Mouse (Mus musculus) intestine, embryonic 16.5 days (tissue): ENCODE data around the gene Mknk2. TPM values are rescaled to one million over a fixed set of nuclear protein-coding genes. Genes with fewer than 3 reads are reported as not detected.

Experiments used
- ATAC-seq: fragments of 200-750 bp; cut with Nextera tagmentation; 2 replicates; pipeline ENCODE4 v1.8.0; 2017; ENCODE audit warnings: moderate TSS enrichment, moderate library complexity
- H3K27ac ChIP-seq: fragments of 300-500 bp; sonication (generic); 2 replicates; pipeline ENCODE4 v1.5.1; 2014; ENCODE audit warnings: mild to moderate bottlenecking, low read length
- H3K27me3 ChIP-seq: fragments of 300-500 bp; sonication (generic); replicated peaks from 2 replicates; pipeline ENCODE4 v1.6.1; 2014; ENCODE audit warnings: low read length, control low read depth, mixed read lengths; ENCODE audit not compliant: control insufficient read depth, insufficient read depth
- H3K36me3 ChIP-seq: fragments of 300-500 bp; sonication (generic); 2 replicates; pipeline ENCODE4 v1.6.1; 2014; ENCODE audit warnings: low read length, control low read depth; ENCODE audit not compliant: control insufficient read depth, insufficient read depth
- H3K4me1 ChIP-seq: fragments of 300-500 bp; sonication (generic); 2 replicates; pipeline ENCODE4 v1.6.1; 2014; ENCODE audit warnings: low read length, control low read depth, mixed read lengths; ENCODE audit not compliant: control insufficient read depth, insufficient read depth
- H3K4me2 ChIP-seq: fragments of 300-500 bp; sonication (generic); 2 replicates; pipeline ENCODE4 v1.6.1; 2014; ENCODE audit warnings: low read depth, low read length, control low read depth
- H3K4me3 ChIP-seq: fragments of 300-500 bp; sonication (generic); 2 replicates; pipeline ENCODE4 v1.5.1; 2014; ENCODE audit warnings: mild to moderate bottlenecking, low read length
- H3K9ac ChIP-seq: fragments of 300-500 bp; sonication (generic); 2 replicates; pipeline ENCODE4 v1.6.1; 2014; ENCODE audit warnings: low read depth, low read length
- H3K9me3 ChIP-seq: fragments of 300-500 bp; sonication (generic); 2 replicates; pipeline ENCODE4 v1.6.1; 2016; ENCODE audit warnings: low read length, control low read depth; ENCODE audit not compliant: control insufficient read depth
- WGBS: fragments of 180-500 bp; shearing (Covaris S2); extraction: QIAGEN DNeasy Blood & Tissue Kit; methylation state at CpG from one replicate; pipeline ENCODE4 v1.1.7; 2014; 5-methylcytosine and 5-hydroxymethylcytosine counted together
- polyA plus RNA-seq: library from polyadenylated mRNA; unstranded; fragments of >200 nt; fragmentation: Nextera tagmentation; extraction: Ambion mirVana; gene quantifications from 2 replicates; pipeline ENCODE4 v1.2.1, GENCODE M21; 2015

Mknk2 gene
- polyA plus RNA-seq, 1 experiment from 2014 or later: 18.3 TPM

GRCm38 (mm10) chr10:80674161-80674711, 3.7 kb downstream of the Mknk2 start:
- WGBS: 50% methylated on average over 5 of the region's 5 CpGs

GRCm38 (mm10) chr10:80673690-80674089, 4.2 kb downstream of the Mknk2 start:
- H3K4me3 ChIP-seq: peak overlapping the region; percentile 96
- WGBS: 57% methylated on average over 3 of the region's 3 CpGs

More at GRCm38 (mm10) chr10:80674161-80674711, 3.7 kb downstream of the Mknk2 start:
- peak overlapping the region; percentile 96 for H3K4me3 ChIP-seq
- peak overlapping the region; percentile 97 for H3K9ac ChIP-seq
- H3K36me3 ChIP-seq: peaks cover 22% of the 10 kb centered on the region
- H3K4me1 ChIP-seq: peaks cover 54% of the 10 kb centered on the region
- H3K27me3 ChIP-seq: no peaks in the 10 kb centered on the region
- no peak for ATAC-seq
- H3K4me2 ChIP-seq: peak overlapping the region; percentile 64
- no peaks in the 10 kb centered on the region for H3K9me3 ChIP-seq
- peak overlapping the region; percentile 75 for H3K27ac ChIP-seq

GRCm38 (mm10) chr10:80671936-80672690, 5.8 kb downstream of the Mknk2 start:
- no peaks in the 10 kb centered on the region for H3K27me3 ChIP-seq
- H3K4me2 ChIP-seq: no peak overlapping the region
- WGBS: 84% methylated on average over 11 of the region's 11 CpGs
- no peak overlapping the region for H3K27ac ChIP-seq
- ATAC-seq: no peak
- no peak overlapping the region for H3K4me3 ChIP-seq
- H3K36me3 ChIP-seq: peaks cover 42% of the 10 kb centered on the region
- H3K9ac ChIP-seq: no peak overlapping the region
- H3K4me1 ChIP-seq: peaks cover 37% of the 10 kb centered on the region
- H3K9me3 ChIP-seq: no peaks in the 10 kb centered on the region

More at GRCm38 (mm10) chr10:80673690-80674089, 4.2 kb downstream of the Mknk2 start:
- peaks cover 27% of the 10 kb centered on the region for H3K36me3 ChIP-seq
- H3K4me2 ChIP-seq: peak overlapping the region; percentile 64
- H3K9ac ChIP-seq: peak overlapping the region; percentile 97
- peak overlapping the region; percentile 75 for H3K27ac ChIP-seq
- peaks cover 53% of the 10 kb centered on the region for H3K4me1 ChIP-seq
- no peaks in the 10 kb centered on the region for H3K9me3 ChIP-seq
- H3K27me3 ChIP-seq: no peaks in the 10 kb centered on the region
- no peak for ATAC-seq

GRCm38 (mm10) chr10:80671251-80671650, 6.7 kb downstream of the Mknk2 start:
- ATAC-seq: no peak
- Histone ChIP-seq H3K27ac (no peak overlapping the region), H3K9ac (no peak overlapping the region), H3K9me3 (no peaks in the 10 kb centered on the region), H3K27me3 (no peaks in the 10 kb centered on the region), H3K4me3 (no peak overlapping the region), H3K4me1 (peaks cover 35% of the 10 kb centered on the region), H3K4me2 (no peak overlapping the region), H3K36me3 (peaks cover 46% of the 10 kb centered on the region)
- 90% methylated on average over 4 of the region's 4 CpGs for WGBS

- Histone ChIP-seq H3K9ac (peak overlapping the region; percentile 24; the same call in 1 of the 2 replicates), H3K36me3 (peaks cover 46% of the 10 kb centered on the region), H3K27me3 (no peaks in the 10 kb centered on the region), H3K4me2 (no peak overlapping the region), H3K4me1 (peaks cover 41% of the 10 kb centered on the region), H3K27ac (no peak overlapping the region), H3K9me3 (no peaks in the 10 kb centered on the region), H3K4me3 (no peak overlapping the region)
- no peak for ATAC-seq
- WGBS: 89% methylated on average over 2 of the region's 2 CpGs
Observed at GRCm38 (mm10) chr10:80670531-80670930, 7.4 kb downstream of the Mknk2 start.

- Histone ChIP-seq H3K36me3 (peaks cover 46% of the 10 kb centered on the region), H3K4me1 (peaks cover 46% of the 10 kb centered on the region)
- no peak for ATAC-seq
Observed at GRCm38 (mm10) chr10:80669737-80670485, 8.0 kb downstream of the Mknk2 start.

GRCm38 (mm10) chr10:80669018-80669417, 8.9 kb downstream of the Mknk2 start:
- Histone ChIP-seq H3K4me2 (no peak overlapping the region), H3K27ac (no peak overlapping the region), H3K27me3 (no peaks in the 10 kb centered on the region), H3K36me3 (peaks cover 46% of the 10 kb centered on the region), H3K9me3 (no peaks in the 10 kb centered on the region), H3K4me3 (no peak overlapping the region), H3K9ac (no peak overlapping the region), H3K4me1 (peaks cover 45% of the 10 kb centered on the region)
- 86% methylated on average over 12 of the region's 12 CpGs for WGBS
- ATAC-seq: no peak

More at GRCm38 (mm10) chr10:80669737-80670485, 8.0 kb downstream of the Mknk2 start:
- no peak overlapping the region for H3K4me3 ChIP-seq
- H3K4me2 ChIP-seq: no peak overlapping the region
- no peak overlapping the region for H3K27ac ChIP-seq
- H3K9ac ChIP-seq: peak overlapping the region; percentile 24; the same call in 1 of the 2 replicates
- H3K27me3 ChIP-seq: no peaks in the 10 kb centered on the region
- 94% methylated on average over 7 of the region's 7 CpGs for WGBS
- H3K9me3 ChIP-seq: no peaks in the 10 kb centered on the region

- H3K4me2 ChIP-seq: no peak overlapping the region
- no peak for ATAC-seq
- no peaks in the 10 kb centered on the region for H3K9me3 ChIP-seq
- H3K9ac ChIP-seq: no peak overlapping the region
- peaks cover 46% of the 10 kb centered on the region for H3K36me3 ChIP-seq
- 78% methylated on average over 11 of the region's 11 CpGs for WGBS
- H3K4me3 ChIP-seq: no peak overlapping the region
- H3K27me3 ChIP-seq: no peaks in the 10 kb centered on the region
- peaks cover 45% of the 10 kb centered on the region for H3K4me1 ChIP-seq
- no peak overlapping the region for H3K27ac ChIP-seq
Observed at GRCm38 (mm10) chr10:80668614-80669013, 9.3 kb downstream of the Mknk2 start.

- no peak for ATAC-seq
- Histone ChIP-seq H3K27ac (no peak overlapping the region), H3K27me3 (no peaks in the 10 kb centered on the region), H3K4me3 (no peak overlapping the region), H3K4me2 (no peak overlapping the region), H3K4me1 (peaks cover 29% of the 10 kb centered on the region), H3K9me3 (no peaks in the 10 kb centered on the region), H3K36me3 (peaks cover 45% of the 10 kb centered on the region), H3K9ac (no peak overlapping the region)
- WGBS: 82% methylated on average over 19 of the region's 19 CpGs
Observed at GRCm38 (mm10) chr10:80666837-80667412, 11.0 kb downstream of the Mknk2 start.
